Mouse (Mus musculus): ENCODE results near the gene Meltf. TPM values are rescaled to one million over a fixed set of nuclear protein-coding genes. Genes with fewer than 3 reads are reported as not detected.

The Meltf gene
- polyA plus RNA-seq, 1 experiment: 7.5 TPM

DNA sequence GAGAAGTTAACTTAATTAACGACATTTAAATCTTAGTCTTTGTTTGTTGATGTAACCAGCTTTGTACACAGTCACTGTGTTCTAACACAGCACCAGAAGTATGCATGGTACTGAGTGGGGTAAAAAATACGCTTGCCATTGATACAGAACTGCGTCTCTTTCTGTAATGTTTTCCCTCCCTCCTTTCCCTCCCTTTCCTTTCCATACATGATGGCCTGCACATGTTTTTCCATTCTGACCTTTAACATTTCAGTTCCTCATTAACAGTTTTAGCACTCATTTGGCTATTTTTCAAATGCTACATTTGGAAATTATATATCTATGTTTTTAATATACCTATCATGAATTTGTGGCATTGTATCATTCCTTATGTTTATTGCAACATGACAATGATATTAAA, 34.4 kb upstream of the Meltf start:
- Histone ChIP-seq H3K4me1 (ENCODE audit: control insufficient read depth, insufficient read depth, low read length) (no peaks in the 10 kb centered on the region), H3K27ac (ENCODE audit: control insufficient read depth, insufficient read depth, low read depth, low read length) (no peak overlapping the region), H3K27me3 (ENCODE audit: control insufficient read depth, insufficient read depth, low read length) (no peaks in the 10 kb centered on the region), H3K4me3 (ENCODE audit: control insufficient read depth, low read depth, low read length) (no peak overlapping the region), H3K36me3 (ENCODE audit: control insufficient read depth, insufficient read depth, low read length) (peaks cover 1% of the 10 kb centered on the region; the same call in 1 of the 2 replicates)
- no peak for TF ChIP-seq CTCF (IDR thresholded peaks at IDR 0.05; ENCODE audit: control insufficient read depth, insufficient read depth, insufficient replicate concordance, low read depth, low read length)
- TF ChIP-seq POLR2A (IDR thresholded peaks at IDR 0.05; ENCODE audit: control insufficient read depth, low read depth, low read length): no peak

DNA sequence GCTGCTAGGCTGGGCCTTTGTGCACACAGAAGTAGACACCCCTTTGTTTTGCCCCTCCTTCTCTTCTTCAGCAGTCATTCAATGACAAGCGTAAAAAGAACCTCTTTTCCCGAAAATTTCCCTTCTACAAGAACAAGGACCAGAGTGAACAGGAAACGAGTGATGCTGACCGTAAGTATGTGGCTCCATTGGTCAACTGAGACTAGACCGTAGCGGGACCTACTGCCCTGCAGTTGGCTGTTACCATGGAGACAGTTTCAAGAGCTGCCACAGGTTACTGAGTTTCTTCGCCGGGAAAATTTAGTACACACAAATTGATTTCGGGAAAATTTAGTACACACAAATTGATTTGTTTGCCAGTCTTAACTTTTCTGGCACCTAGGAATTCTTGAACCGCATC, 31.8 kb upstream of the Meltf start:
- Histone ChIP-seq H3K27ac (ENCODE audit: control insufficient read depth, insufficient read depth, low read depth, low read length) (no peak overlapping the region), H3K4me1 (ENCODE audit: control insufficient read depth, insufficient read depth, low read length) (no peaks in the 10 kb centered on the region), H3K36me3 (ENCODE audit: control insufficient read depth, insufficient read depth, low read length) (peaks cover 1% of the 10 kb centered on the region; the same call in 1 of the 2 replicates), H3K4me3 (ENCODE audit: control insufficient read depth, low read depth, low read length) (no peak overlapping the region), H3K27me3 (ENCODE audit: control insufficient read depth, insufficient read depth, low read length) (no peaks in the 10 kb centered on the region)
- TF ChIP-seq CTCF (IDR thresholded peaks at IDR 0.05; ENCODE audit: control insufficient read depth, insufficient read depth, insufficient replicate concordance, low read depth, low read length): no peak
- no peak for TF ChIP-seq POLR2A (IDR thresholded peaks at IDR 0.05; ENCODE audit: control insufficient read depth, low read depth, low read length)

DNA sequence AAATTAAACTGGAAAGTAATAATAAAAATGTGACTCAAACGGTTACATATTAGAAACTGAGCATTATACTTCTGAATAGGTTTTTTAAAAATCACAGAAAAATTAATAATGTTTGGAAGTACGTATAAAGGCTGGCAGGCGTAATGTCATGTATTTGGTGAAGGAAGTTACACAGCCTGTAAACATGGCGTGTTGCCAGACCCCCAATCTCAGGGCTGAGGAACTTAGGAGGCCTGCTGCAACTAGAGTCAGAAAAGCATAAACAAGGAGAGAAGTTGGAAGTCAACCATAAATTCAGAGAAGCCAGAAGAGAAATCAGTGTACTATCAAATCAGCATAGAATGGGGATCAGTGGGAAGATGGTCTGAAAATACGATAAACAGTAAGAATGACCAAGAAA, 14.7 kb upstream of the Meltf start:
- peaks cover under 1% of the 10 kb centered on the region for H3K36me3 ChIP-seq (ENCODE audit: control insufficient read depth, insufficient read depth, low read length)

DNA sequence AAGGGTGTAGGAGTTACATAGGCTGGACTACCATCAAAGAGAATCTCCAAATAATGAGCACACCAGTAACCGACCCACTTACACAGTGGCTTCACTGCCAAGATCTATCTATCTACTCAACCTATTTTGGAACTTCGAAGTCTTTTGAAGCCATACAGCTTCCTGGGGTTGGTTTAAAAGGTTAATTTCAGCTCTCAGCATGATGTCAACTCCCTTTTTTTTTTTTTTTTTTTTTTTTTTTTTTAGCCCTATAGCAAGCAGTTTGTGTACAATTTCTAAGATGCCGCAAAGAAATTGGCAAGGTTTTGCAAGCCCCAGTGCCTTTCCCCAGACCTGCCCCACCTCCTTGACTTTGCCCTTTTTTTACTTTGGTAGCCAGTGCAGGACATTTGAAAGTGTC, 13.4 kb upstream of the Meltf start:
- H3K4me3 ChIP-seq (ENCODE audit: control insufficient read depth, low read depth, low read length): no peak overlapping the region
- no peaks in the 10 kb centered on the region for H3K4me1 ChIP-seq (ENCODE audit: control insufficient read depth, insufficient read depth, low read length)
- no peak overlapping the region for H3K27ac ChIP-seq (ENCODE audit: control insufficient read depth, insufficient read depth, low read depth, low read length)
- no peaks in the 10 kb centered on the region for H3K27me3 ChIP-seq (ENCODE audit: control insufficient read depth, insufficient read depth, low read length)
- TF ChIP-seq POLR2A (IDR thresholded peaks at IDR 0.05; ENCODE audit: control insufficient read depth, low read depth, low read length): no peak
- TF ChIP-seq CTCF (IDR thresholded peaks at IDR 0.05; ENCODE audit: control insufficient read depth, insufficient read depth, insufficient replicate concordance, low read depth, low read length): no peak
- no peaks in the 10 kb centered on the region; the same call in none of the 2 replicates for H3K36me3 ChIP-seq (ENCODE audit: control insufficient read depth, insufficient read depth, low read length)

More for the DNA sequence above, 14.7 kb upstream of the Meltf start:
- TF ChIP-seq POLR2A (IDR thresholded peaks at IDR 0.05; ENCODE audit: control insufficient read depth, low read depth, low read length) (no peak), CTCF (IDR thresholded peaks at IDR 0.05; ENCODE audit: control insufficient read depth, insufficient read depth, insufficient replicate concordance, low read depth, low read length) (no peak)
- no peak overlapping the region for H3K27ac ChIP-seq (ENCODE audit: control insufficient read depth, insufficient read depth, low read depth, low read length)
- no peak overlapping the region for H3K4me3 ChIP-seq (ENCODE audit: control insufficient read depth, low read depth, low read length)
- no peaks in the 10 kb centered on the region for H3K4me1 ChIP-seq (ENCODE audit: control insufficient read depth, insufficient read depth, low read length)
- no peaks in the 10 kb centered on the region for H3K27me3 ChIP-seq (ENCODE audit: control insufficient read depth, insufficient read depth, low read length)

DNA sequence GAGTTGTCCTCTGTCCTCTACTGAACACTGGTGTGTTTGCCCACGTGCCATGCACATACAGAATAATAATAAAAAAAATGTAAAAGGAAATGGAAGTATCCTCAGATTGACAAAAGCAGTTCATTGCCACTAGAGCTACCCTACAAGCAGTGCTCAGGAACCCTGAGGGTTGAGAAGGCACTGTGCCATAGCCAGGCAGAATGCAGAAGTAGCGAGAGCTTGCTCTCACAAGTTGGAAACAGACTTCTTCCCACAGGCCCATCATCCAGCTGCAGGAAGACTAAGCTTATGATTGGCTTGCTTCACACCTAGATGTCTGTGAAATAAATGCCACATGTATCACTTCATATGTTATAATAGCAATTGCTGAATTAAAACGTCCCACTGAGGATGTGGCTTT, 11.7 kb upstream of the Meltf start:
- H3K36me3 ChIP-seq (ENCODE audit: control insufficient read depth, insufficient read depth, low read length): no peaks in the 10 kb centered on the region; the same call in none of the 2 replicates
- TF ChIP-seq CTCF (IDR thresholded peaks at IDR 0.05; ENCODE audit: control insufficient read depth, insufficient read depth, insufficient replicate concordance, low read depth, low read length) (no peak), POLR2A (IDR thresholded peaks at IDR 0.05; ENCODE audit: control insufficient read depth, low read depth, low read length) (no peak)
- H3K4me1 ChIP-seq (ENCODE audit: control insufficient read depth, insufficient read depth, low read length): no peaks in the 10 kb centered on the region
- no peak overlapping the region for H3K27ac ChIP-seq (ENCODE audit: control insufficient read depth, insufficient read depth, low read depth, low read length)
- no peak overlapping the region for H3K4me3 ChIP-seq (ENCODE audit: control insufficient read depth, low read depth, low read length)
- H3K27me3 ChIP-seq (ENCODE audit: control insufficient read depth, insufficient read depth, low read length): no peaks in the 10 kb centered on the region

DNA sequence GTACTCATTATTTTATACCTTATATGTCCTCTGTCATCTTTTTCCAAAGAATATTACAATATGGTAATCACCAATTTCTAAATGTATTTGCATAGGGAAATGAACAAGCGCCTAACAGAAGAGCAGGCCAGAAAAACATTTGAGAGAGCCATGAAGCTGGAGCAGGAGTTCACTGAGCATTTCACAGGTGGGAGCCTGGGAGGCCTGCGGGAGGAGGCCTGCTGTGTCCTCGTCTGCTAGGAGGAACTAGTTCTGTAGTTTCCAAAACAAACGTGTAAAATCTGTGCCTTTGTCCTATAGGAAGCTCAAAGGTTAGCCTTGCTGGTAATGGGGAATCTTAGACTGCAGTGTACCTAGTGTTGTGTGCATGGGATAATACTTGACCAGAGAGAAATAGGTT, 10.9 kb upstream of the Meltf start:
- Histone ChIP-seq H3K27me3 (ENCODE audit: control insufficient read depth, insufficient read depth, low read length) (no peaks in the 10 kb centered on the region), H3K4me1 (ENCODE audit: control insufficient read depth, insufficient read depth, low read length) (no peaks in the 10 kb centered on the region), H3K27ac (ENCODE audit: control insufficient read depth, insufficient read depth, low read depth, low read length) (no peak overlapping the region), H3K36me3 (ENCODE audit: control insufficient read depth, insufficient read depth, low read length) (no peaks in the 10 kb centered on the region; the same call in none of the 2 replicates), H3K4me3 (ENCODE audit: control insufficient read depth, low read depth, low read length) (no peak overlapping the region)
- TF ChIP-seq POLR2A (IDR thresholded peaks at IDR 0.05; ENCODE audit: control insufficient read depth, low read depth, low read length): no peak
- no peak for TF ChIP-seq CTCF (IDR thresholded peaks at IDR 0.05; ENCODE audit: control insufficient read depth, insufficient read depth, insufficient replicate concordance, low read depth, low read length)

DNA sequence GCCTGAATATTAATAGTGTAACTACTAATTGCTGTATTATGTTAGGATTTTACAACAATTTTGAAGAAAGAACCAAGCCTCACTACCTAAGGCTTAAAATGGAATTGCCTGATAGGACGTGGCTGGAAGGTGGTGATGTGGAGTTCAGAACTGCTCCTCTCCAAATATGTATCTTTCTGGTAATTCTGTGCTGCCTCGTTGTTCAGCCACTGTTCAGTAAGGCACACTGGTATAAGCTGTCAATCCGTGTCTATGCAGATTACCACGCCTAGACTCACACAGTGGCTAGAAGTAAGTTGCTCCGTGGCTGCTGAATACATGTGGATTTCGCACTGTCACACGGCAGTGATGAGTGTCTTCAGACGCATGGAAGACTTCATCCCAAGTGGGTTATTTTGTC, 4.9 kb upstream of the Meltf start:
- H3K27ac ChIP-seq (ENCODE audit: control insufficient read depth, insufficient read depth, low read depth, low read length): no peak overlapping the region
- H3K4me3 ChIP-seq (ENCODE audit: control insufficient read depth, low read depth, low read length): no peak overlapping the region
- H3K4me1 ChIP-seq (ENCODE audit: control insufficient read depth, insufficient read depth, low read length): peaks cover 3% of the 10 kb centered on the region; the same call in 1 of the 2 replicates
- no peaks in the 10 kb centered on the region for H3K36me3 ChIP-seq (ENCODE audit: control insufficient read depth, insufficient read depth, low read length)
- no peaks in the 10 kb centered on the region for H3K27me3 ChIP-seq (ENCODE audit: control insufficient read depth, insufficient read depth, low read length)
- no peak for TF ChIP-seq POLR2A (IDR thresholded peaks at IDR 0.05; ENCODE audit: control insufficient read depth, low read depth, low read length)

DNA sequence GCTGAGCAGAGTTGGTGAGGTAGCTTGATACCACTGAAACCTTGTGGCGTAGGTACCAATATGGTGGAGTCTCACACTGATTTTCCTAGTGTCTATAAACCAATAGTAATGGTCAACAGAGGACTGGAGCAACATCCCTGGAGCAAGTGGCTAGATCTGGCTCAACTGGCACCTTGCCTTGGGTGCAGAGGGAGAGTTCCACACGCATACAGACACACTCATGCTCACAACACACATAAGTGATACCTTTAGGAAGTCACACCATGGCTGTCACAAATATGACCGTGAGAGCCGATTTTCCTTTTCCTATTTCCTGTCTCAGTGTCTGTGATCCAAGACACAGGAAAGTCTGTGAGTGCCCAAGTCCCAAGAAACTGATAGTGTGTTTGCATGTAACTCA, 3.2 kb upstream of the Meltf start:
- Histone ChIP-seq H3K4me1 (ENCODE audit: control insufficient read depth, insufficient read depth, low read length) (peaks cover 6% of the 10 kb centered on the region; the same call in 1 of the 2 replicates), H3K4me3 (ENCODE audit: control insufficient read depth, low read depth, low read length) (no peak overlapping the region), H3K36me3 (ENCODE audit: control insufficient read depth, insufficient read depth, low read length) (no peaks in the 10 kb centered on the region), H3K27ac (ENCODE audit: control insufficient read depth, insufficient read depth, low read depth, low read length) (no peak overlapping the region), H3K27me3 (ENCODE audit: control insufficient read depth, insufficient read depth, low read length) (no peaks in the 10 kb centered on the region)
- TF ChIP-seq CTCF (IDR thresholded peaks at IDR 0.05; ENCODE audit: control insufficient read depth, insufficient read depth, insufficient replicate concordance, low read depth, low read length) (no peak), POLR2A (IDR thresholded peaks at IDR 0.05; ENCODE audit: control insufficient read depth, low read depth, low read length) (no peak)

Measured in testis, adult 2 months (tissue).